Mouse (Mus musculus) embryonic fibroblast, embryonic 13.5 days (primary cell): ENCODE measurements around the gene Bpifb9b. TPM values are rescaled to one million over a fixed set of nuclear protein-coding genes. Genes with fewer than 3 reads are reported as not detected.
"Not testable (repeated sequence)": the region's sequence is repeated elsewhere in the genome, so short reads cannot be mapped to it uniquely, and the experiment has no call there.

ENCODE experiments used
- H3K27ac ChIP-seq: 2 replicates; pipeline ENCODE4 v1.5.1; 2012; ENCODE audit warnings: low read length, control low read depth, inconsistent platforms; ENCODE audit not compliant: insufficient read depth
- H3K4me1 ChIP-seq: 2 replicates; pipeline ENCODE4 v1.6.1; 2011; ENCODE audit warnings: low read length; ENCODE audit not compliant: control insufficient read depth, insufficient read depth
- H3K4me3 ChIP-seq: 2 replicates; pipeline ENCODE4 v1.5.1; 2011; ENCODE audit warnings: mild to moderate bottlenecking, control low read depth, low read length; ENCODE audit not compliant: insufficient read depth
- CTCF ChIP-seq: IDR thresholded peaks from 2 replicates; pipeline ENCODE4 v1.5.1; 2011; ENCODE audit warnings: mild to moderate bottlenecking, control low read depth, low read length, moderate library complexity, borderline replicate concordance; ENCODE audit not compliant: insufficient read depth
- POLR2A ChIP-seq: IDR thresholded peaks from 2 replicates; pipeline ENCODE4 v1.6.1; 2011; ENCODE audit warnings: low read depth, mild to moderate bottlenecking, control low read depth, low read length, moderate library complexity
- polyA plus RNA-seq: library from polyadenylated mRNA; stranded (reverse); fragments of >200 nt; gene quantifications from 2 replicates; pipeline ENCODE4 v1.2.4, GENCODE M21; 2011; ENCODE audit warnings: low read depth; ENCODE audit not compliant: missing spikeins, insufficient read length

Gene Bpifb9b
- polyA plus RNA-seq = not detected in 2 replicates

DNA sequence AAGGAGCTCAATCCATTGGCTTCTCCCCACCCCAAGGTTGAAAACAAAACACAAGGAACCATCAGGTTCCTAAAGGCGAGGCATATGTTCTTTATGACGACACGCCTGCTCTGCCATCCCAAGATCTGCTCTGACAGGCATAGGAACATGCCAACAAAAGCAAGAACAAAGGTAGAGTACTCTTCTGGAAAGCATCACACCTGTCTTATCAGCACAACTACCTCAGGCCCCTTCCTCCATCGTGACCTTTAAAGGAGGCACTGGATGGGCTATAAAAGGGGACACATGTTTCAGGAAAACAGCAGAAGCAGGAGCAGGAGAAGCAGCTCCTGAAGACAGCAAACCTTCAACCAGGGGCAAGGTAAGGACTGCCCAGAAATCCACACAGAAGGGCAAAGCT, at the start of gene Bpifb9b:
Gene Bpifb9b, plus strand, starts transcription at position 301 of the 400 bp plus-strand sequence.
- not testable (repeated sequence) for H3K4me3 ChIP-seq, H3K27ac ChIP-seq, H3K4me1 ChIP-seq

DNA sequence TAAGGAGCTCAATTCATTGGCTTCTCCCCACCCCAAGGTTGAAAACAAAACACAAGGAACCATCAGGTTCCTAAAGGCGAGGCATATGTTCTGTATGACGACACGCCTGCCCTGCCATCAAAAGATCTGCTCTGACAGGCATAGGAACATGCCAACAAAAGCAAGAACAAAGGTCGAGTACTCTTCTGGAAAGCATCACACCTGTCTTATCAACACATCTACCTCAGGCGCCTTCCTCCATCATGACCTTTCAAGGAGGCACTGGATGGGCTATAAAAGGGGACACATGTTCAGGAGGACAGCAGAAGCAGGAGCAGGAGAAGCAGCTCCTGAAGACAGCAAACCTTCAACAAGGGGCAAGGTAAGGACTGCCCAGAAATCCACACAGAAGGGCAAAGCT, 49.5 kb upstream of the Bpifb9b start, which contains the start of gene Bpifb9a:
Gene Bpifb9a, plus strand, starts transcription at position 301 of the 400 bp plus-strand sequence.
- H3K4me1 ChIP-seq, H3K27ac ChIP-seq, H3K4me3 ChIP-seq: not testable (repeated sequence)

DNA sequence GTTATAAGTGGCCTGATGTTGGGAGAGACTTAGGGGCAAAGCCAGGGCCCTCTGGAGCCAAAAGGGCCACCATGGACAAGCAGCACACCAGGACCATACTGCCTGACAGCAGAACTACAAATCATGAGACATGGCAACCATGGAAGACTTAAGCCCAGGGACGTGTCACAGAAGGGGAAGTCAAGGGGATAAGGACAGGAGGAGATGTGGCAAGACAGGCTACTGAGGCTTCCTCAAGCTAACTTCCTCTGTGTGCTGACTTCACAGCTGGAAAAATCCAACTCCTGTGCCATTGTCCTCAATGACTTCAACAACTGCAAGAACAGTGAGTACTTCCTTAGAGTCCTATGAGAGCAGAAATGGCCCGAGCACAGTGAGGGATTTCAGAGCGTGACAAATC, 42.6 kb upstream of the Bpifb9b start:
- H3K4me1 ChIP-seq, H3K4me3 ChIP-seq, H3K27ac ChIP-seq: not testable (repeated sequence)

DNA sequence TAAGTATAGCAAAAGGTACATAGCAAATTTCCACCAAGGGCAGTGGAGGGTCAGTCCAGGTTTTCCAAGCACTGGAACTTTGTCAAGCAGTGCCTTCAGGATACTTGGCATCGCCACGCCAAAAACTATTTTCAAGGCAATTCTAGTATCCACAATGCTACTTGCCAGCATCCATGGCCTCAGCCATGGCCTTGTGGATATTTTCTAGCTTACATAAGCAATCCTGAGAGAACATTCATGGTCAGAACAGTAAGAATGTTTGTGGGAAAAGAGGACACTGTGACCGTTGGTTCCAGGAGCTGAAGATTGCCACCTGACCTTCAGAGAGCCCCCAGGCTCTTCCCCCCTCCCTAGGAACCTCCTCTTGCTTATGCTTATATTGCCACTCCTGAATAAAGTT, 15.2 kb upstream of the Bpifb9b start:
- not testable (repeated sequence) for H3K4me1 ChIP-seq, H3K27ac ChIP-seq, H3K4me3 ChIP-seq

DNA sequence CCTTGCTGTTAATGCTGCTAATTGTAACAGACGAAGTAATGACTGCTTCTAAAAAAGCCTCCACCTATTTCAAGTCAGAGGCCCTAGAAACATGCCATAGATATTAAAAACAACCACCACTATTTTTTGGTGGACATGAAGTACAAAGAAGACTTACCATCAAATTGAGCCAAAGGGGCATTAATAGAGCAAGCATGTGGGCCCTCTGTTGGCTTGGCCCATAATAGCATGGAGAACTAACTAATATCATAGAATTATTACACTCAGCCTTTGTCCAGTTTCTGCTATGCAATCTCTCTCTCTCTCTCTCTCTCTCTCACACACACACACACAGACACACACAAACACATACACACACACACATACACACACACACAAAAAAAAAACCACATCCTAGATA, 14.2 kb upstream of the Bpifb9b start:
- no peak for TF ChIP-seq CTCF
- no peak for TF ChIP-seq POLR2A
- Histone ChIP-seq H3K4me3 (no peak overlapping the region), H3K27ac (no peak overlapping the region), H3K4me1 (no peaks in the 10 kb centered on the region)

DNA sequence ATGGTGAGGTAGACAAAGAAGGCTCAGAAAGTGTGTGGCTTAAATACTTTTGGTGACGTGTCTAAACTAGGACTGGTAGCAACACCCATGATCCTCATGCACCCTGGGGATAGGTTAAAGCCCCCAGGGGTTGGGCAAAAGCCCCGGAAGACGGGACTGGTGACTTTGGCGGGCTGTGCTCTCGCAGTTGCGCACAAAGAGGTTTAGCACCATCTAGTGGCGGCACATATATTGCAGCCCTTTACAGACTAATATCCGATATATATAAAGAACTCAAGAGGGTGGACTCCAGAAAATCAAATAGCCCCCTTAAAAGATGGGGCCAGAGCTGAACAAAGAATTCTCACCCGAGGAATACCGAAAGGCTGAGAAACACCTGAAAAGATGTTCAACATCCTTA, 12.3 kb upstream of the Bpifb9b start:
- not testable (repeated sequence) for H3K4me1 ChIP-seq, H3K4me3 ChIP-seq, H3K27ac ChIP-seq
- TF ChIP-seq CTCF = 0 out of 2 replicates have a peak, but pooled peaks have one; percentile 7

DNA sequence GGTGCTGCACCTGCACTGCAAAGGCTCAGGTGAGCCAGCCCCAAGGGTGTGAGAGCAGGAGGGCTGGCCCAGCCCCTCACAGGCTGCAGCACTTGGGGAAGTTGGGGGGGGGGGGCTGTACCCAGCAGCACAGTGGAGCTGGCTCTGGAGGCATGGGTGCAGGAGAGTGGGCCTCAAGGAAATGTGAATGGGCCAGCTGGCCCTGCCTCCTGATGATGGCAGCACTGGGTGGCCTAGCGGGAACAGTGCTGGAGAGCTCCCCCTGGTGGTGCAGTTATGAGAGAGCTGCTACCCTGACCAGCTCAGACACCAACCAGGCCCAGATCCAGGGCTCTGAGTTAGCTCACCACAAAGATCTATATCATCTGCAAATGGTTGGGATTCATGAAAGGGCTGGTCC, 6.5 kb upstream of the Bpifb9b start:
- no peaks in the 10 kb centered on the region for H3K4me1 ChIP-seq
- H3K27ac ChIP-seq = no peak overlapping the region
- TF ChIP-seq POLR2A (no peak), CTCF (peak; percentile 88)
- H3K4me3 ChIP-seq = no peak overlapping the region

DNA sequence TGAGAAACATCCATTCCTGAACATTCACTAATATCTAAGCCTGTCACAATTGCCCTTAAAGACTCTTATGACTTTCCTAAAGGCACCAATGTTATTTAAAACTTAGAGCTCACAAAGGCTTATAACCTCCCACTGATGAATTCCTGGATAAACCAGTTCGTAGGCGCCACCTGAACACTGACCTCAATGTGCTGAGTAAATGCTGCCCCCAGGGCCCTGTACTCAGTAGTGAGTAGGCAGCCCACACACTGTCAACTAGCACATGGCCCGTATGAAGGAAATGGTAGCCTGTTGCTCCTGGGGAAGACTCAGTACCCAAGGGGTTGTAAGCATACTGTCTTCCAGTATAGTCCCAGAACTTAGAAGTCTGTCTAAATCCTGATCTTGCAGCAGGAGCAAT, 5.3 kb upstream of the Bpifb9b start:
- Histone ChIP-seq H3K27ac (no peak overlapping the region), H3K4me3 (no peak overlapping the region), H3K4me1 (no peaks in the 10 kb centered on the region)
- TF ChIP-seq CTCF (no peak), POLR2A (no peak)

DNA sequence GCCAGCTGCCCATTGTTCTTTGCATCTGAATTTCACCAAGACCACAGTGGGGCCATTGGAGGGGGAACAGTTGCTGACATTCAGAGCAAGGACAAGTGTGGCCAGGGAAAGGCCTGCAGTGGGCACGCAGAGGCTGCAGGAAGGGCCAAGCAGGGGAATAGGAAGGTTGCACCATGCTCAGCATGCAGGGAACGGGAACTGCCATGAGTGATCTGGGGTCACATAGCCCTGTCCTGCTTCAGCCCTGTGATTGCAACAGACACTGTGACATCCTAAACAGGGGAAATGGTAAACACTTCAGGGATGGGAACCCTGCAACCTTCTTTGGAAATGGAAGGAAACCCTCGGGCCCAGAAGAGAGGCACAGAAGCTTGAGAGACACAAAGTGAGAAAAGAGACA, 2.4 kb upstream of the Bpifb9b start:
- H3K4me1 ChIP-seq, H3K4me3 ChIP-seq, H3K27ac ChIP-seq: not testable (repeated sequence)

DNA sequence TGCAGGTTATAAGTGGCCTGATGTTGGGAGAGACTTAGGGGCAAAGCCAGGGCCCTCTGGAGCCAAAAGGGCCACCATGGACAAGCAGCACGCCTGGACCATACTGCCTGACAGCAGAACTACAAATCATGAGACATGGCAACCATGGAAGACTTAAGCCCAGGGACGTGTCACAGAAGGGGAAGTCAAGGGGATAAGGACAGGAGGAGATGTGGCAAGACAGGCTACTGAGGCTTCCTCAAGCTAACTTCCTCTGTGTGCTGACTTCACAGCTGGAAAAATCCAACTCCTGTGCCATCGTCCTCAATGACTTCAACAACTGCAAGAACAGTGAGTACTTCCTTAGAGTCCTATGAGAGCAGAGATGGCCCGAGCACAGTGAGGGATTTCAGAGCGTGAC, 6.7 kb downstream of the Bpifb9b start:
- H3K4me1 ChIP-seq, H3K4me3 ChIP-seq, H3K27ac ChIP-seq: not testable (repeated sequence)

DNA sequence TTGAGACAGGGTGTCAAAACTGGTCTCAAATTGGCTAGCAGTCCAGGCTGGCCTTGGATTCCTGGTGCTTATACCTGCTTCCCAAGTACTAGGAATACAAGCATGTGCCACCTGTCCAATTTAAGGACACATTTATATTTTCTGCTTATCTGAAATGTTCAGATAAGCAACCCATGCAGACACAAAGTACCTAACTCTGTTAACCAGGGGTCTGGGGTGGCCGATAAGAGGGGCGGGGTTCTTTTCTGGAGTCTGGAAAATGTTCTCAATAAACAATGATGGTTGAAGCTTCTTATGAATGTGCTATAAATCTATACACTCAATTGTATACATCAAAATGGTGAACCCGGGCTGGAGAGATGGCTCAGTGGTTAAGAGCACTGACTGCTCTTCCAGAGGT, 19.8 kb downstream of the Bpifb9b start:
- no peaks in the 10 kb centered on the region for H3K4me1 ChIP-seq
- no peak overlapping the region for H3K27ac ChIP-seq
- no peak for TF ChIP-seq CTCF
- H3K4me3 ChIP-seq = no peak overlapping the region

DNA sequence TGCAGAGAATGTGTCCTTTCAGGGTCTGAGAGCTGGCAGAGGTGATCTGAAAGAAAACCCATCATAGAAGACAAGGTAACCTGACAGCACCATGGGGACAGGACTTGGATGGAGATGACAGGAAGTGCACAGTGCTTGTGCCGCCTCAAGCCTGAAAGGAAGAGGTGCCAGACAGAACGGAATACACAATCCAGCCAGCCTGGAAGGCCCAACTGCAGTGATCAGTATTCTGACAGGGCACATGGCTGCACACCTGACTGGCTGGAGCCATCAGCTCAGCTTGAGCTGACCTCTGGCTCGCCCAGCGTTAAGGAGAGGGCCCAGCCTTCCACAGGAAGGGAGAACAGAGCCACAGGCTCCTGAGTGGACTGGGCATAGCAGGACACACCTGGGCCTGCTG, 28.5 kb downstream of the Bpifb9b start:
- H3K4me3 ChIP-seq = no peak overlapping the region
- TF ChIP-seq POLR2A = no peak
- no peak for TF ChIP-seq CTCF
- H3K27ac ChIP-seq = no peak overlapping the region
- no peaks in the 10 kb centered on the region for H3K4me1 ChIP-seq
